Mouse (Mus musculus): Measurements from ENCODE around the gene Syt6. TPM values are rescaled to one million over a fixed set of nuclear protein-coding genes. Genes with fewer than 3 reads are reported as not detected.

Gene Syt6
- polyA plus RNA-seq, 1 experiment from 2014 or later, result 19.1 TPM

- Histone ChIP-seq H3K27ac (ENCODE audit: low read depth, low read length) (no peak overlapping the region), H3K27me3 (ENCODE audit: control insufficient read depth, insufficient read depth, low read length) (no peaks in the 10 kb centered on the region; the same call in 1 of the 2 replicates), H3K4me2 (ENCODE audit: low read depth, low read length) (no peak overlapping the region), H3K4me1 (ENCODE audit: control insufficient read depth, insufficient read depth, low read length) (no peaks in the 10 kb centered on the region), H3K9me3 (ENCODE audit: control insufficient read depth, low read length) (no peaks in the 10 kb centered on the region), H3K36me3 (ENCODE audit: control insufficient read depth, insufficient read depth, low read length) (no peaks in the 10 kb centered on the region), H3K4me3 (ENCODE audit: low read depth, low read length) (no peak overlapping the region), H3K9ac (replicated peaks; ENCODE audit: low read depth, low read length) (no peak overlapping the region)
- 44% methylated on average over 3 of the region's 3 CpGs for WGBS
- ATAC-seq (ENCODE audit: low read depth), result no peak
These were observed 7.8 kb upstream of the Syt6 start for GRCm38 (mm10) chr3:103567226-103567625.

- peaks cover 4% of the 10 kb centered on the region; the same call in 1 of the 2 replicates for H3K27me3 ChIP-seq (ENCODE audit: control insufficient read depth, insufficient read depth, low read length)
- peaks cover 20% of the 10 kb centered on the region; the same call in 1 of the 2 replicates for H3K4me1 ChIP-seq (ENCODE audit: control insufficient read depth, insufficient read depth, low read length)
- no peak overlapping the region for H3K4me2 ChIP-seq (ENCODE audit: low read depth, low read length)
These were observed 2.5 kb upstream of the Syt6 start for GRCm38 (mm10) chr3:103572526-103572925.

DNA sequence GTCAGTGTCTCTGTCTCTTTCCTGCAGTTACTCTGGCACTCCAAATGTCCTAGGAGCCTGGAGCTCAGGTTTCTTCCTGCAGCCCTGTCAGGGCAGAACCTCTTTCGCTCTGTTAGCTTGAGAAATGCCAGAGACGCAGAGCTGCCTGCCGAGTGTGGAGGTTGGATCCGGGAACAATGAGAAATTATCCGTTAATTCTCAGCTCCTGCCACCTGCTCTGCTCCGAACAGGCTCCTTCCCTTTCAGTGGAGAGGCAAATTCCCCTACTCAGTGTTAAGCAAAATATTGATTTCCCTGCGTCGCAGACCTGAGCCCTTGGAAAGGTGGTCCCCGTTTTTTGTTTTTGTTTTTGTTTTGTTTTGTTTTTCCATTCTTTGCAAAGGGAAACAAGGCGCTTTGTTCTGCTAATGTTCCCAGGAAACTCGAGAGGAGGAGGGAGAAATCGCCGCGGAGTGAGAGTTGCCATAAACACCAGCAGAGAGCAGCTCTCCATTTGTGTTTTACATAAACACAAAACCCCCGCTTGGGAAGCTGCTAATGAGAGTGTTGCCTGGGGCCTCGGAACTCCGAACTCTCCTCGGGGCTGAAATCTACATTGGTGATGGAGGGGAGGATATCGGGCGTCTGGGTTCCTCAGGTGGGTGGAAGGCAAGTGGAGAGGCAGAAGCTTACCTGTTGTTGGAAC is 1.8 kb upstream of the Syt6 start:
- Histone ChIP-seq H3K4me1 (ENCODE audit: control insufficient read depth, insufficient read depth, low read length) (peaks cover 20% of the 10 kb centered on the region; the same call in 1 of the 2 replicates), H3K9me3 (ENCODE audit: control insufficient read depth, low read length) (no peaks in the 10 kb centered on the region), H3K36me3 (ENCODE audit: control insufficient read depth, insufficient read depth, low read length) (no peaks in the 10 kb centered on the region), H3K27me3 (ENCODE audit: control insufficient read depth, insufficient read depth, low read length) (peaks cover 4% of the 10 kb centered on the region; the same call in 1 of the 2 replicates), H3K4me2 (ENCODE audit: low read depth, low read length) (peak overlapping the region; percentile 43), H3K27ac (ENCODE audit: low read depth, low read length) (no peak overlapping the region), H3K9ac (replicated peaks; ENCODE audit: low read depth, low read length) (peak overlapping the region; percentile 41; the same call in 1 of the 2 replicates), H3K4me3 (ENCODE audit: low read depth, low read length) (peak overlapping the region; percentile 22)
- 1% methylated on average over 20 of the region's 20 CpGs for WGBS
- 0 out of 2 replicates have a peak, but pooled peaks have one; percentile 0 for ATAC-seq (ENCODE audit: low read depth)

More at GRCm38 (mm10) chr3:103572526-103572925, 2.5 kb upstream of the Syt6 start:
- no peak overlapping the region for H3K27ac ChIP-seq (ENCODE audit: low read depth, low read length)
- ATAC-seq (ENCODE audit: low read depth), result no peak
- no peak overlapping the region for H3K4me3 ChIP-seq (ENCODE audit: low read depth, low read length)
- 81% methylated on average over 4 of the region's 4 CpGs for WGBS
- H3K9me3 ChIP-seq (ENCODE audit: control insufficient read depth, low read length), result no peaks in the 10 kb centered on the region
- no peaks in the 10 kb centered on the region for H3K36me3 ChIP-seq (ENCODE audit: control insufficient read depth, insufficient read depth, low read length)
- no peak overlapping the region for H3K9ac ChIP-seq (replicated peaks; ENCODE audit: low read depth, low read length)

GRCm38 (mm10) chr3:103573791-103574166 is 1.3 kb upstream of the Syt6 start:
- no peaks in the 10 kb centered on the region for H3K36me3 ChIP-seq (ENCODE audit: control insufficient read depth, insufficient read depth, low read length)
- peaks cover 4% of the 10 kb centered on the region; the same call in 1 of the 2 replicates for H3K27me3 ChIP-seq (ENCODE audit: control insufficient read depth, insufficient read depth, low read length)
- peak overlapping the region; percentile 22 for H3K4me3 ChIP-seq (ENCODE audit: low read depth, low read length)
- H3K9me3 ChIP-seq (ENCODE audit: control insufficient read depth, low read length), result no peaks in the 10 kb centered on the region
- no peak overlapping the region for H3K9ac ChIP-seq (replicated peaks; ENCODE audit: low read depth, low read length)
- no peak overlapping the region for H3K27ac ChIP-seq (ENCODE audit: low read depth, low read length)
- peak overlapping the region; percentile 43 for H3K4me2 ChIP-seq (ENCODE audit: low read depth, low read length)
- peak; percentile 26; the same call in 1 of the 2 replicates for ATAC-seq (ENCODE audit: low read depth)
- 2% methylated on average over 14 of the region's 14 CpGs for WGBS
- H3K4me1 ChIP-seq (ENCODE audit: control insufficient read depth, insufficient read depth, low read length), result peaks cover 20% of the 10 kb centered on the region; the same call in 1 of the 2 replicates

DNA sequence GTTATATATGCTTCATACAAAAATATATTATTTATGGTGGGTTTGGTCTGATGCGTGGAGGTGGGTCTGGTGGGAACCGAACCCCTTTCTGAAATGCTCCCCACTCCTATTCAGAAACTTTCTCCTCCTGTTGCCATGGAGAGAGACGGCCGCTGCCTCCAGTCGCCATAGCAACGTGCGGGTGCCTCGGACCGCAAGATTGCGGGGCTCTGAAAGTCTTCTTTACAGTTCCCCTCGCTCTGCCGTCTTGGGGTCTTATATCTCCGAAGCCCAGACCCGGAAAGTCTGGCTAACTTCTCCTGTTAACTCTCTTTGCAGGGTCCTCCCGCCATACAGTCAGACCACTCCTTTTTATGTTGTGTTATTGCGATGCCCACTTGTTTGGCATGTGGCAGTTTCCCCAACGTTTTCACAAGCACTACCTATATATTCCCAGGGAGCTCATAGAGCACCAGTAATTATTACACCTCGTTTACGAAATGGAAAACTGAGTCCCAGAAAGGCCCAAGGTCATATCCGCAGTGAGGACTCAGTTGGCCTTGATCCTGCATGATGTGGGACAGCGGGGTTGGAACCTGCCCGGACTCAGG is 370 bp upstream of the Syt6 start:
- Histone ChIP-seq H3K27ac (ENCODE audit: low read depth, low read length) (no peak overlapping the region), H3K4me2 (ENCODE audit: low read depth, low read length) (peak overlapping the region; percentile 91), H3K9ac (replicated peaks; ENCODE audit: low read depth, low read length) (peak overlapping the region; percentile 61; the same call in 1 of the 2 replicates), H3K9me3 (ENCODE audit: control insufficient read depth, low read length) (no peaks in the 10 kb centered on the region), H3K27me3 (ENCODE audit: control insufficient read depth, insufficient read depth, low read length) (peaks cover 4% of the 10 kb centered on the region; the same call in 1 of the 2 replicates), H3K4me3 (ENCODE audit: low read depth, low read length) (peak overlapping the region; percentile 50; the same call in 1 of the 2 replicates), H3K4me1 (ENCODE audit: control insufficient read depth, insufficient read depth, low read length) (peaks cover 20% of the 10 kb centered on the region; the same call in 1 of the 2 replicates), H3K36me3 (ENCODE audit: control insufficient read depth, insufficient read depth, low read length) (no peaks in the 10 kb centered on the region)
- ATAC-seq (ENCODE audit: low read depth), result 0 out of 2 replicates have a peak, but pooled peaks have one; percentile 25
- WGBS, result 3% methylated on average over 22 of the region's 22 CpGs

GRCm38 (mm10) chr3:103575893-103576641 is 1.0 kb downstream of the Syt6 start:
- ATAC-seq (ENCODE audit: low read depth), result peak; percentile 50
- H3K27me3 ChIP-seq (ENCODE audit: control insufficient read depth, insufficient read depth, low read length), result peaks cover 4% of the 10 kb centered on the region; the same call in 1 of the 2 replicates
- no peaks in the 10 kb centered on the region for H3K9me3 ChIP-seq (ENCODE audit: control insufficient read depth, low read length)
- H3K36me3 ChIP-seq (ENCODE audit: control insufficient read depth, insufficient read depth, low read length), result no peaks in the 10 kb centered on the region
- peak overlapping the region; percentile 61 for H3K9ac ChIP-seq (replicated peaks; ENCODE audit: low read depth, low read length)
- peak overlapping the region; percentile 91 for H3K4me2 ChIP-seq (ENCODE audit: low read depth, low read length)
- H3K4me1 ChIP-seq (ENCODE audit: control insufficient read depth, insufficient read depth, low read length), result peaks cover 20% of the 10 kb centered on the region; the same call in 1 of the 2 replicates
- WGBS, result 1% methylated on average over 52 of the region's 69 CpGs
- no peak overlapping the region for H3K27ac ChIP-seq (ENCODE audit: low read depth, low read length)
- H3K4me3 ChIP-seq (ENCODE audit: low read depth, low read length), result peak overlapping the region; percentile 50

GRCm38 (mm10) chr3:103587136-103587535 is 12.1 kb downstream of the Syt6 start:
- no peaks in the 10 kb centered on the region for H3K27me3 ChIP-seq (ENCODE audit: control insufficient read depth, insufficient read depth, low read length)
- no peak for ATAC-seq (ENCODE audit: low read depth)
- H3K36me3 ChIP-seq (ENCODE audit: control insufficient read depth, insufficient read depth, low read length), result no peaks in the 10 kb centered on the region
- H3K4me2 ChIP-seq (ENCODE audit: low read depth, low read length), result no peak overlapping the region
- H3K9ac ChIP-seq (replicated peaks; ENCODE audit: low read depth, low read length), result no peak overlapping the region
- no peaks in the 10 kb centered on the region; the same call in 1 of the 2 replicates for H3K4me1 ChIP-seq (ENCODE audit: control insufficient read depth, insufficient read depth, low read length)
- no peak overlapping the region for H3K4me3 ChIP-seq (ENCODE audit: low read depth, low read length)
- no peak overlapping the region for H3K27ac ChIP-seq (ENCODE audit: low read depth, low read length)
- no peaks in the 10 kb centered on the region for H3K9me3 ChIP-seq (ENCODE audit: control insufficient read depth, low read length)
- WGBS, result 92% methylated on average over 17 of the region's 17 CpGs

DNA sequence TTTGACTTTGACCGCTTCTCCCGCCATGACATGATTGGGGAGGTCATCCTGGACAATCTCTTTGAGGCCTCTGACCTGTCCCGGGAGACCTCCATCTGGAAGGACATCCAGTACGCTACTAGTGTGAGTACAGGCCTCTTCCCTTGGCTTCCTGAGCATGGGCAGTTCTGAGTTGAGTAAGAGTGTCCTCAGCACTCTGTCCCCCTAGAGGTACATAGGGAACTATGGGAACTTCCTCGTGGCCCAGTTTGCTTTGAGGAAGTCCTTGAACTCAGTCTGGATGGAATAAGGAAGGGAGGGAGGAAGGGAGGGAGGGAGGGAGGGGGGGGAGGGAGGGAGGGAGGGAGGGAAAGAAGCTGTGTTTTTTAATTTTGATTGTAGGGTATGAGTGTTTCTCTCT is 12.6 kb downstream of the Syt6 start:
- no peak overlapping the region for H3K4me2 ChIP-seq (ENCODE audit: low read depth, low read length)
- H3K27me3 ChIP-seq (ENCODE audit: control insufficient read depth, insufficient read depth, low read length), result no peaks in the 10 kb centered on the region
- 93% methylated on average over 5 of the region's 5 CpGs for WGBS
- H3K9ac ChIP-seq (replicated peaks; ENCODE audit: low read depth, low read length), result no peak overlapping the region
- no peaks in the 10 kb centered on the region for H3K36me3 ChIP-seq (ENCODE audit: control insufficient read depth, insufficient read depth, low read length)
- H3K4me1 ChIP-seq (ENCODE audit: control insufficient read depth, insufficient read depth, low read length), result no peaks in the 10 kb centered on the region
- no peak for ATAC-seq (ENCODE audit: low read depth)
- H3K27ac ChIP-seq (ENCODE audit: low read depth, low read length), result no peak overlapping the region
- no peaks in the 10 kb centered on the region for H3K9me3 ChIP-seq (ENCODE audit: control insufficient read depth, low read length)
- no peak overlapping the region for H3K4me3 ChIP-seq (ENCODE audit: low read depth, low read length)

All from neural tube, embryonic 14.5 days (tissue).